Mouse (Mus musculus): ENCODE measurements around the gene Fez1. TPM values are rescaled to one million over a fixed set of nuclear protein-coding genes. Genes with fewer than 3 reads are reported as not detected.

Gene Fez1
- total RNA-seq (2017) = not detected in 2 replicates

GRCm38 (mm10) chr9:36821644-36822000 lies at the start of gene Fez1:
Gene Fez1 (plus strand): TSS chr9:36821864.
- ATAC-seq (ENCODE audit: extremely low read depth, insufficient number of reproducible peaks, low FRiP score, poor library complexity, severe bottlenecking) = no peak

GRCm38 (mm10) chr9:36783921-36784320 lies 37.7 kb upstream of the Fez1 start:
- ATAC-seq (ENCODE audit: extremely low read depth, insufficient number of reproducible peaks, low FRiP score, poor library complexity, severe bottlenecking) = no peak

GRCm38 (mm10) chr9:36792191-36792590 lies 29.5 kb upstream of the Fez1 start:
- no peak for ATAC-seq (ENCODE audit: extremely low read depth, insufficient number of reproducible peaks, low FRiP score, poor library complexity, severe bottlenecking)

GRCm38 (mm10) chr9:36794487-36794886 lies 27.2 kb upstream of the Fez1 start:
- ATAC-seq (ENCODE audit: extremely low read depth, insufficient number of reproducible peaks, low FRiP score, poor library complexity, severe bottlenecking) = no peak

GRCm38 (mm10) chr9:36795556-36795955 lies 26.1 kb upstream of the Fez1 start:
- no peak for ATAC-seq (ENCODE audit: extremely low read depth, insufficient number of reproducible peaks, low FRiP score, poor library complexity, severe bottlenecking)

- ATAC-seq (ENCODE audit: extremely low read depth, insufficient number of reproducible peaks, low FRiP score, poor library complexity, severe bottlenecking) = no peak
Measured at GRCm38 (mm10) chr9:36796224-36796623, 25.4 kb upstream of the Fez1 start.

- peak; percentile 72 for ATAC-seq (ENCODE audit: extremely low read depth, insufficient number of reproducible peaks, low FRiP score, poor library complexity, severe bottlenecking)
Measured at GRCm38 (mm10) chr9:36796781-36797555, 24.7 kb upstream of the Fez1 start, which contains the start of gene Ei24. Gene Ei24 (minus strand): TSS chr9:36797393.

- no peak for ATAC-seq (ENCODE audit: extremely low read depth, insufficient number of reproducible peaks, low FRiP score, poor library complexity, severe bottlenecking)
Measured at GRCm38 (mm10) chr9:36801961-36802360, 19.7 kb upstream of the Fez1 start.

GRCm38 (mm10) chr9:36802951-36803350 lies 18.7 kb upstream of the Fez1 start:
- no peak for ATAC-seq (ENCODE audit: extremely low read depth, insufficient number of reproducible peaks, low FRiP score, poor library complexity, severe bottlenecking)

- no peak for ATAC-seq (ENCODE audit: extremely low read depth, insufficient number of reproducible peaks, low FRiP score, poor library complexity, severe bottlenecking)
Measured at GRCm38 (mm10) chr9:36803386-36803785, 18.3 kb upstream of the Fez1 start.

GRCm38 (mm10) chr9:36803926-36804325 lies 17.7 kb upstream of the Fez1 start:
- no peak for ATAC-seq (ENCODE audit: extremely low read depth, insufficient number of reproducible peaks, low FRiP score, poor library complexity, severe bottlenecking)

GRCm38 (mm10) chr9:36805256-36805975 lies 16.2 kb upstream of the Fez1 start:
- no peak for ATAC-seq (ENCODE audit: extremely low read depth, insufficient number of reproducible peaks, low FRiP score, poor library complexity, severe bottlenecking)

- ATAC-seq (ENCODE audit: extremely low read depth, insufficient number of reproducible peaks, low FRiP score, poor library complexity, severe bottlenecking) = no peak
Measured at GRCm38 (mm10) chr9:36808126-36808785, 13.4 kb upstream of the Fez1 start.

- ATAC-seq (ENCODE audit: extremely low read depth, insufficient number of reproducible peaks, low FRiP score, poor library complexity, severe bottlenecking) = no peak
Measured at GRCm38 (mm10) chr9:36814486-36814885, 7.2 kb upstream of the Fez1 start.

- ATAC-seq (ENCODE audit: extremely low read depth, insufficient number of reproducible peaks, low FRiP score, poor library complexity, severe bottlenecking) = no peak
Measured at GRCm38 (mm10) chr9:36818905-36819304, 2.8 kb upstream of the Fez1 start.

GRCm38 (mm10) chr9:36820969-36821643 lies 558 bp upstream of the Fez1 start:
- ATAC-seq (ENCODE audit: extremely low read depth, insufficient number of reproducible peaks, low FRiP score, poor library complexity, severe bottlenecking) = no peak

- ATAC-seq (ENCODE audit: extremely low read depth, insufficient number of reproducible peaks, low FRiP score, poor library complexity, severe bottlenecking) = no peak
Measured at GRCm38 (mm10) chr9:36822024-36822423, 360 bp downstream of the Fez1 start.

- ATAC-seq (ENCODE audit: extremely low read depth, insufficient number of reproducible peaks, low FRiP score, poor library complexity, severe bottlenecking) = no peak
Measured at GRCm38 (mm10) chr9:36826612-36827363, 5.1 kb downstream of the Fez1 start.

- no peak for ATAC-seq (ENCODE audit: extremely low read depth, insufficient number of reproducible peaks, low FRiP score, poor library complexity, severe bottlenecking)
Measured at GRCm38 (mm10) chr9:36831401-36831800, 9.7 kb downstream of the Fez1 start.
